Mouse (Mus musculus): Measurements from ENCODE around the gene Gm10282. TPM values are rescaled to one million over a fixed set of nuclear protein-coding genes. Genes with fewer than 3 reads are reported as not detected.

Gene Gm10282
- total and polyA plus RNA-seq, 3 experiments = 18.3 to 176 (median 76.4) TPM

DNA sequence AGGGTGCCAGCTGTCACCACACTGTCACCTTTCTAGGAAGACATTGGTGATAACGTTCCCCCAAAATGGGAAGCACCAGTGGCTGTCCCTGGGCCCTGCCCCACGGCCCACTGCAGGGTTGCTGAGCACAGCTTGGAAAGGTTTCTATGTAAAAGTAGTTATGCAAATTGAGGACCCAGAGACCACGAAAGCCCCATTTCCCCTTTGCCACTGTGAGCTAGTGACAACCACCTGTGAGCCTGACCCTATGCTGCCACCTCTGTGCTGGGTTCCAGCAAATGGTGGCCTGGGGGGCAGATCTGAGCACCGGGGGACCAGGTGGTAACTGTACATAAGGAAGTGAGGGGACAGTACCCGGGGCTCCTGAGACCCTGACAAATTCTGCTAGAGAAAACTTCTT is 31.3 kb downstream of the Gm10282 start (continued):
- no peak for TF ChIP-seq UBTF (IDR thresholded peaks at IDR 0.05; ENCODE audit: low read depth, low read length)
- peak; percentile 44; the same call in 1 of the 2 replicates for TF ChIP-seq RCOR1 (conservative IDR thresholded peaks at IDR 0.05; ENCODE audit: low read depth, low read length)
- peak; percentile 40 for TF ChIP-seq ELF1 (IDR thresholded peaks at IDR 0.05; ENCODE audit: low read depth, low read length)
- TF ChIP-seq IRF4 (IDR thresholded peaks at IDR 0.05; ENCODE audit: low read depth, low read length) = peak; percentile 75
- peak; percentile 62 for TF ChIP-seq SIN3A (IDR thresholded peaks at IDR 0.05; ENCODE audit: low read length)
- no peak for TF ChIP-seq NELFE (IDR thresholded peaks at IDR 0.05; ENCODE audit: low read depth, low read length)
- no peak for TF ChIP-seq TBP (conservative IDR thresholded peaks at IDR 0.05; ENCODE audit: low read depth, low read length)
- TF ChIP-seq MEF2A (IDR thresholded peaks at IDR 0.05; ENCODE audit: borderline replicate concordance, low read depth, low read length) = peak; percentile 78; the same call in 1 of the 2 replicates
- TF ChIP-seq TCF12 (IDR thresholded peaks at IDR 0.05; ENCODE audit: low read depth, low read length) = peak; percentile 88
- TF ChIP-seq MAZ (IDR thresholded peaks at IDR 0.05; ENCODE audit: low read depth, low read length) = no peak; the same call in 1 of the 2 replicates
- no peak for TF ChIP-seq MAX (IDR thresholded peaks at IDR 0.05; ENCODE audit: low read length)
- 0 out of 2 replicates have a peak, but pooled peaks have one; percentile 14 for TF ChIP-seq JUN (IDR thresholded peaks at IDR 0.05; ENCODE audit: insufficient read depth, low read depth, low read length)
- TF ChIP-seq CTCF (conservative IDR thresholded peaks at IDR 0.05 in 1 of 2, IDR thresholded peaks at IDR 0.05 in 1 of 2; ENCODE audit: low read depth in 2 of 2, low read length in 2 of 2) = 0 out of 4 replicates have a peak, but pooled peaks of 1 of the 2 experiments have one; percentile 6
- TF ChIP-seq USF1 (IDR thresholded peaks at IDR 0.05; ENCODE audit: low read depth, low read length) = no peak
- no peak for TF ChIP-seq GABPA (IDR thresholded peaks at IDR 0.05; ENCODE audit: insufficient replicate concordance, low read depth, low read length)
- TF ChIP-seq BHLHE40 (IDR thresholded peaks at IDR 0.05; ENCODE audit: low read depth, low read length) = peak; percentile 40; the same call in 1 of the 2 replicates
- TF ChIP-seq CHD2 (IDR thresholded peaks at IDR 0.05; ENCODE audit: low read length) = no peak; the same call in 1 of the 2 replicates

DNA sequence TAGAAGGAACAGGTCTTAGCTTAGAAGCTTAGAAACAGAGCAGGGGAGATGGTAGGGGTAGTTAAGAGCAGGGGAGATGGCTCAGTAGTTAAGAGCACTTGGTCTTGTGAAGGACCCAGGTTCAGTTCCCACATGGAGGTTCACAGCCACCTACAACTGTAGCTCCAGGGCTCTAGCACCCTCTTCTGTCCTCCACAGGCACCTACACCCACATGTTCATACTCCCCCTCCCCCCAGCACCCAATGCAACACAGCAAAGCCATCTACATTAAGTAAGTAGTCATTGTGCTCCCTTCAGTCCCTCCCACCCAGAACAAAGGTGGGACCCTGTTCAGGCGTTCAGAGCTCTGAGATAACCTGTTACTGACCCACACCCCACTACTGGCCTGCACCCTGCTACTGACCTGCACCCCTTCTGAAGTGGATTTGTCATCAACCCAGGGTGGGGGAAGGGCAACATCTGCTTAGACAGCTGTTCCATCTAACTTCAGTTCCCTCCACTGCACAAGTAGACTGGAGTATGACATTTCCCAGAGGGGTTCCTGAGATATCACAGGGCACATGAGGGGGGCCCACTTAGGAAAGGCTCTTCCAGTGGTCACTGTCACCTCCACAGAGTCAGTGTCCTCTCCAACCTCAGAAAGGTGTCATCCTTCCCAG is 31.8 kb downstream of the Gm10282 start:
- H3K4me3 ChIP-seq (replicated peaks in 1 of 3; ENCODE audit: low read depth in 2 of 3, low read length in 2 of 3, poor library complexity in 1 of 3) = no peak overlapping the region
- DNase-seq (ENCODE audit: extremely low read depth) = peak; percentile 57
- dilution Hi-C loops (cut with MboI; ENCODE audit: extremely low pct_ligation_motif_present, extremely low pct_unique_long_range_greater_than_20kb, low sequenced_read_pairs) (no loop called here), in situ Hi-C loops (cut with MboI; ENCODE audit: low pct_ligation_motif_present, low pct_unique_long_range_greater_than_20kb, low sequenced_read_pairs) (no loop called here)
- H3K4me1 ChIP-seq (ENCODE audit: control insufficient read depth in 1 of 2, insufficient read depth in 2 of 2) = peaks cover 21 to 87% of the 10 kb centered on the region in 2 experiments
- no peaks in the 10 kb centered on the region for H3K27me3 ChIP-seq (replicated peaks)
- H3K79me2 ChIP-seq (replicated peaks; ENCODE audit: control insufficient read depth, extremely low read depth, insufficient read depth, poor library complexity, severe bottlenecking) = no peaks in the 10 kb centered on the region
- H3K36me3 ChIP-seq (replicated peaks in 1 of 2; ENCODE audit: control insufficient read depth in 1 of 2, insufficient read depth in 1 of 2, low read length in 1 of 2) = no peaks in the 10 kb centered on the region
- H3K9ac ChIP-seq (ENCODE audit: insufficient read depth, low read depth) = no peak overlapping the region
- H3K27ac ChIP-seq (ENCODE audit: insufficient read depth, low read depth) = no peak overlapping the region
- peaks cover 2% of the 10 kb centered on the region for H3K9me3 ChIP-seq (replicated peaks; ENCODE audit: low read length)
- TF ChIP-seq CHD2 (IDR thresholded peaks at IDR 0.05; ENCODE audit: low read length) (peak; percentile 79), CHD1 (IDR thresholded peaks at IDR 0.05; ENCODE audit: low read depth, low read length) (no peak), CTCF (conservative IDR thresholded peaks at IDR 0.05 in 1 of 2, IDR thresholded peaks at IDR 0.05 in 1 of 2; ENCODE audit: low read depth in 2 of 2, low read length in 2 of 2) (peak; percentile 14 to 18; a peak in 1 of 4 replicates)
- H3K4me2 ChIP-seq (ENCODE audit: insufficient read depth, low read depth, poor library complexity, severe bottlenecking) = peak overlapping the region; percentile 57
